Comparison of ENCODE assay signal across 24 mouse cellular contexts in genomic region chr9:90173330-90173729, GRCm38 (mm10).
"Had no signal": no experiment of that assay in that cellular context is flagged by ENCODE, and none has a peak within 500 bp of the region (broad histone marks: within the 10 kb centered on the region; RNA-seq: fewer than 3 reads in every experiment).

No protein-coding gene starts in this region.

- ATAC-seq: intestine, embryonic 15.5 days had no signal

- H3K9me3 ChIP-seq: intestine, embryonic 15.5 days; kidney, embryonic 15.5 days; limb, embryonic 12.5 days; limb, embryonic 15.5 days; liver, embryonic 15.5 days; lung, embryonic 15.5 days; midbrain, embryonic 10.5 days; neural tube, embryonic 12.5 days; neural tube, embryonic 15.5 days had no signal

- H3K4me3 ChIP-seq: intestine, embryonic 15.5 days; kidney, embryonic 15.5 days; limb, embryonic 12.5 days; limb, embryonic 15.5 days; liver, embryonic 15.5 days; lung, embryonic 15.5 days; midbrain, embryonic 10.5 days; neural tube, embryonic 12.5 days; neural tube, embryonic 15.5 days had no signal

- H3K9ac ChIP-seq: intestine, embryonic 15.5 days; kidney, embryonic 15.5 days; limb, embryonic 12.5 days; limb, embryonic 15.5 days; liver, embryonic 15.5 days; lung, embryonic 15.5 days; neural tube, embryonic 12.5 days; neural tube, embryonic 15.5 days had no signal

- H3K27ac ChIP-seq: intestine, embryonic 15.5 days; kidney, embryonic 15.5 days; limb, embryonic 12.5 days; limb, embryonic 15.5 days; liver, embryonic 15.5 days; lung, embryonic 15.5 days; midbrain, embryonic 10.5 days; neural tube, embryonic 12.5 days; neural tube, embryonic 15.5 days had no signal

- DNase-seq: kidney, adult 11 months; kidney, adult 8-10 months; kidney, postnatal 10 days; kidney, postnatal 36 days; left cerebral cortex, postnatal 4 days; lung, adult 18-20 months; lung, postnatal 10 days; lung, postnatal 36 days; midbrain, embryonic 14.5 days; right cerebral cortex, adult 18-20 months; right cerebral cortex, postnatal 14 days; right cerebral cortex, postnatal 4 days; thymus, adult 2 months; thymus, postnatal 14 days had no signal

- H3K27me3 ChIP-seq: intestine, embryonic 15.5 days; kidney, embryonic 15.5 days; limb, embryonic 12.5 days; limb, embryonic 15.5 days; liver, embryonic 15.5 days; lung, embryonic 15.5 days; neural tube, embryonic 12.5 days; neural tube, embryonic 15.5 days had no signal

- H3K36me3 ChIP-seq: intestine, embryonic 15.5 days; liver, embryonic 15.5 days had no signal

- H3K4me2 ChIP-seq: intestine, embryonic 15.5 days; kidney, embryonic 15.5 days; limb, embryonic 12.5 days; limb, embryonic 15.5 days; liver, embryonic 11.5 days; liver, embryonic 15.5 days; lung, embryonic 15.5 days; neural tube, embryonic 12.5 days; neural tube, embryonic 15.5 days had no signal

- H3K4me1 ChIP-seq: intestine, embryonic 15.5 days; kidney, embryonic 15.5 days; limb, embryonic 12.5 days; limb, embryonic 15.5 days; liver, embryonic 15.5 days; lung, embryonic 15.5 days; midbrain, embryonic 10.5 days; neural tube, embryonic 12.5 days; neural tube, embryonic 15.5 days had no signal
